Mouse (Mus musculus): ENCODE results near the gene Add2.

- TF ChIP-seq CTCF (IDR thresholded peaks at IDR 0.05; ENCODE audit: control insufficient read depth, insufficient read depth, low read length) = no peak
- no peak for TF ChIP-seq POLR2A (IDR thresholded peaks at IDR 0.05; ENCODE audit: borderline replicate concordance, control insufficient read depth, low read depth, low read length)
These were observed 97.3 kb downstream of the Add2 start for GRCm38 (mm10) chr6:86125761-86126160.
